Mouse (Mus musculus) thymus, postnatal 25 days (tissue): ENCODE measurements around the gene Map3k20.
A peak's percentile ranks its signal among the peaks of the same experiment; 100 is the strongest.

ENCODE experiments used
- DNase-seq: peaks from one replicate; pipeline ENCODE4 v3.0.0; 2022

The Map3k20 gene

GRCm38 (mm10) chr2:72438941-72439533, 153.6 kb downstream of the Map3k20 start:
- no peak for DNase-seq

GRCm38 (mm10) chr2:72441010-72441409, 155.6 kb downstream of the Map3k20 start:
- DNase-seq: no peak

GRCm38 (mm10) chr2:72442825-72443224, 157.4 kb downstream of the Map3k20 start:
- no peak for DNase-seq

- no peak for DNase-seq
Measured at GRCm38 (mm10) chr2:72443960-72444359, 158.5 kb downstream of the Map3k20 start.

- no peak for DNase-seq
Measured at GRCm38 (mm10) chr2:72446106-72446505, 160.7 kb downstream of the Map3k20 start.

GRCm38 (mm10) chr2:72446615-72447014, 161.2 kb downstream of the Map3k20 start:
- DNase-seq: no peak

- DNase-seq: no peak
Measured at GRCm38 (mm10) chr2:72453563-72453962, 168.1 kb downstream of the Map3k20 start.

GRCm38 (mm10) chr2:72456189-72456588, 170.8 kb downstream of the Map3k20 start:
- no peak for DNase-seq

- DNase-seq: no peak
Measured at GRCm38 (mm10) chr2:72464376-72465014, 179.1 kb downstream of the Map3k20 start.

- DNase-seq: no peak
Measured at GRCm38 (mm10) chr2:72467604-72468003, 182.2 kb downstream of the Map3k20 start.

- no peak for DNase-seq
Measured at GRCm38 (mm10) chr2:72471415-72472070, 186.1 kb downstream of the Map3k20 start.

GRCm38 (mm10) chr2:72474531-72475287, 189.3 kb downstream of the Map3k20 start:
- no peak for DNase-seq

GRCm38 (mm10) chr2:72475423-72475796, 190.0 kb downstream of the Map3k20 start:
- no peak for DNase-seq

GRCm38 (mm10) chr2:72475797-72476485, 190.5 kb downstream of the Map3k20 start, which contains the start of gene Cdca7:
Gene Cdca7 (plus strand): TSS chr2:72476159.
- peak; percentile 85 for DNase-seq

GRCm38 (mm10) chr2:72476486-72477211, 191.2 kb downstream of the Map3k20 start:
- DNase-seq: peak; percentile 78

GRCm38 (mm10) chr2:72477221-72477620, 191.8 kb downstream of the Map3k20 start:
- DNase-seq: no peak

GRCm38 (mm10) chr2:72478176-72478575, 192.7 kb downstream of the Map3k20 start:
- DNase-seq: no peak

GRCm38 (mm10) chr2:72478921-72479320, 193.5 kb downstream of the Map3k20 start:
- peak; percentile 55 for DNase-seq

GRCm38 (mm10) chr2:72479818-72480217, 194.4 kb downstream of the Map3k20 start:
- DNase-seq: no peak

GRCm38 (mm10) chr2:72491650-72492049, 206.2 kb downstream of the Map3k20 start:
- DNase-seq: no peak
